Mouse (Mus musculus): Measurements from ENCODE around the gene Echs1.
"Not testable (repeated sequence)": the region's sequence is repeated elsewhere in the genome, so short reads cannot be mapped to it uniquely, and the experiment has no call there.

Echs1 gene

GRCm38 (mm10) chr7:140116329-140117054 lies at the start of gene Echs1:
TSS of gene Echs1 (minus strand) at chr7:140116476.
- DNase-seq = peak; percentile 93

- no peak for DNase-seq
These were observed 48.4 kb upstream of the Echs1 start, which contains the start of gene Olfr522 for GRCm38 (mm10) chr7:140164664-140165063. TSS of gene Olfr522 (minus strand) at chr7:140164764.

- DNase-seq = no peak
These were observed 44.1 kb upstream of the Echs1 start for GRCm38 (mm10) chr7:140160363-140160762.

- no peak for DNase-seq
These were observed 38.1 kb upstream of the Echs1 start, which contains the start of gene Sprn for GRCm38 (mm10) chr7:140154218-140154927. TSS of gene Sprn (minus strand) at chr7:140154877.

- DNase-seq = no peak
These were observed 37.5 kb upstream of the Echs1 start for GRCm38 (mm10) chr7:140153829-140154217.

- no peak for DNase-seq
These were observed 37.1 kb upstream of the Echs1 start for GRCm38 (mm10) chr7:140153383-140153782.

GRCm38 (mm10) chr7:140144550-140144949 lies 28.3 kb upstream of the Echs1 start:
- DNase-seq = no peak

GRCm38 (mm10) chr7:140141350-140141749 lies 25.1 kb upstream of the Echs1 start:
- peak; percentile 65 for DNase-seq

- no peak for DNase-seq
These were observed 21.7 kb upstream of the Echs1 start for GRCm38 (mm10) chr7:140138021-140138310.

GRCm38 (mm10) chr7:140137135-140138020 lies 21.1 kb upstream of the Echs1 start, which contains the start of gene Mtg1:
TSS of gene Mtg1 (plus strand) at chr7:140137564.
- DNase-seq = peak; percentile 98

GRCm38 (mm10) chr7:140135106-140135770 lies 19.0 kb upstream of the Echs1 start:
- no peak for DNase-seq

GRCm38 (mm10) chr7:140134033-140134432 lies 17.8 kb upstream of the Echs1 start:
- not testable (repeated sequence) for DNase-seq

- not testable (repeated sequence) for DNase-seq
These were observed 15.9 kb upstream of the Echs1 start for GRCm38 (mm10) chr7:140132184-140132583.

GRCm38 (mm10) chr7:140127911-140128310 lies 11.6 kb upstream of the Echs1 start:
- no peak for DNase-seq

- no peak for DNase-seq
These were observed 10.7 kb upstream of the Echs1 start for GRCm38 (mm10) chr7:140126934-140127333.

- no peak for DNase-seq
These were observed 9.7 kb upstream of the Echs1 start for GRCm38 (mm10) chr7:140126022-140126350.

- DNase-seq = peak; percentile 96
These were observed 9.2 kb upstream of the Echs1 start for GRCm38 (mm10) chr7:140125278-140126021.

GRCm38 (mm10) chr7:140124382-140124781 lies 8.1 kb upstream of the Echs1 start:
- no peak for DNase-seq

- DNase-seq = no peak
These were observed 6.5 kb upstream of the Echs1 start for GRCm38 (mm10) chr7:140122765-140123164.

- DNase-seq = no peak
These were observed 5.1 kb upstream of the Echs1 start for GRCm38 (mm10) chr7:140121338-140121910.

GRCm38 (mm10) chr7:140120484-140120883 lies 4.2 kb upstream of the Echs1 start:
- DNase-seq = no peak
